Mouse (Mus musculus): ENCODE measurements around the gene Prr13.

DNA sequence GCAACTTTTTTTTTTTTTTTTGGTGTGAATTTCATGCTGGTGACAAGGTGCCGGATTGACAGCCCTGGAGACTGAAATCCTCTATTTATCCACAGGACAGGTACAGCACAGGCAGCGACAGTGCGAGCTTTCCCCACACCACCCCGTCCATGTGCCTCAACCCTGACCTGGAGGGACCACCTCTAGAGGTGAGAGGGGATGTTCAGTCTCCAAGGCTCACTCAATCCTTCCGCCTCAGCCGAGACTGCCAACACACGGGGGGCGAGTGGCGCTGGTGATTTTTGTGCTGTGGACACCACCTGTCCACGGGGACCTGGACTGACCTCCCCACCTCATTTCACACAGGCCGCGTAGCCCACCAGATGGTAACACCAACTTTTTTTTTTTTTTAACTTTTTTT is 27.0 kb downstream of the Prr13 start:
- TF ChIP-seq CTCF (IDR thresholded peaks at IDR 0.05): no peak
- no peak for TF ChIP-seq POLR2A (IDR thresholded peaks at IDR 0.05; ENCODE audit: insufficient read depth, low read depth, low read length)
- no peak for TF ChIP-seq EP300 (IDR thresholded peaks at IDR 0.05; ENCODE audit: insufficient read depth, low read depth, low read length)
